Mouse (Mus musculus): ENCODE results near the gene Arhgef3. TPM values are rescaled to one million over a fixed set of nuclear protein-coding genes. Genes with fewer than 3 reads are reported as not detected.

The Arhgef3 gene
- total RNA-seq, 1 experiment = 7.6 TPM

DNA sequence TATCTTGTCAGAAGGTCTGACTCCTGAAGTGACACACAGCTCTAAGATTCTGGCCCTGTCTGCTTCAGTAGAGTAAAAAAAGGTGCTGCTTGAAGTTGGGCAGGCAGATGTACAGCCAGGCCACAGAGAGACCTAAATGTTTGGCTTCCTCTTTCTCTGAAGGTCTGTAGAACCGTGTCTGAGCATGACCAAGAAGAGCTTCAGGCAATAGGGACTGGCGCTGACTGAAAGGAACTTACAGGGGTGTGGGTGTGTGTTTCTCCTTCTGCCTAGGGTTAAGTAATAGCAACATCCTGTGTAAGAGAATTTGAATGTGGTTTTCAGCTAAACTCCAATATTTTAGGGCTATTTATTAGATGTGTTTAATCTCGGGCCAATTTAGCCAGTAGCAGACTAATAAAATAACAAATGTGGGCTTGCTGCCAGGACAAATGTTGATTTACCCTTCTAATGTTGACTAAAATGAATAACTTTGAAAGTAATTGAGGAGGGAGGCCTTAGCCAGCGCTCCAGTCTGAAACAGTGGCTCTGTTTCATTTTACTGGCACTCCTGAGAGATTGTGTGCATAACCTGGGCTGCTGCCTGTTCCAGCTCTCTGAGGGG lies 236.9 kb downstream of the Arhgef3 start:
- Histone ChIP-seq H3K36me3 (ENCODE audit: control insufficient read depth, insufficient read depth, low read length, poor library complexity, severe bottlenecking) (no peaks in the 10 kb centered on the region), H3K9ac (ENCODE audit: insufficient read depth, low read depth, low read length, poor library complexity, severe bottlenecking) (peak overlapping the region; percentile 23; the same call in 1 of the 2 replicates), H3K9me3 (ENCODE audit: control insufficient read depth, insufficient read depth, low read depth, low read length) (no peaks in the 10 kb centered on the region), H3K4me3 (ENCODE audit: insufficient read depth in 1 of 2, low read depth in 1 of 2, low read length in 2 of 2, poor library complexity in 1 of 2, severe bottlenecking in 1 of 2) (no peak overlapping the region), H3K27ac (ENCODE audit: insufficient read depth, low read depth, low read length, poor library complexity, severe bottlenecking) (peak overlapping the region; percentile 74; the same call in 1 of the 2 replicates), H3K4me1 (ENCODE audit: control insufficient read depth in 2 of 2, insufficient read depth in 2 of 2, low read length in 2 of 2, poor library complexity in 1 of 2) (peaks cover 24 to 39% of the 10 kb centered on the region in 2 experiments)
- DNase-seq (ENCODE audit: low read depth, low spot score) = no peak
- in situ Hi-C loops (cut with MboI; ENCODE audit: low sequenced_read_pairs in 2 of 2, unreplicated experiment in 2 of 2) = no loop called here
- TF ChIP-seq HCFC1 (IDR thresholded peaks at IDR 0.05; ENCODE audit: borderline replicate concordance, insufficient read depth, low read length) = no peak
- no peak for TF ChIP-seq MAFK (IDR thresholded peaks at IDR 0.05; ENCODE audit: insufficient read depth, low read depth, low read length)
- TF ChIP-seq CHD2 (IDR thresholded peaks at IDR 0.05; ENCODE audit: low read depth, low read length) = no peak
- no peak for TF ChIP-seq ZC3H11A (IDR thresholded peaks at IDR 0.05; ENCODE audit: borderline replicate concordance, low read depth, low read length)
- TF ChIP-seq ZNF384 (IDR thresholded peaks at IDR 0.05; ENCODE audit: low read depth, low read length) = no peak

DNA sequence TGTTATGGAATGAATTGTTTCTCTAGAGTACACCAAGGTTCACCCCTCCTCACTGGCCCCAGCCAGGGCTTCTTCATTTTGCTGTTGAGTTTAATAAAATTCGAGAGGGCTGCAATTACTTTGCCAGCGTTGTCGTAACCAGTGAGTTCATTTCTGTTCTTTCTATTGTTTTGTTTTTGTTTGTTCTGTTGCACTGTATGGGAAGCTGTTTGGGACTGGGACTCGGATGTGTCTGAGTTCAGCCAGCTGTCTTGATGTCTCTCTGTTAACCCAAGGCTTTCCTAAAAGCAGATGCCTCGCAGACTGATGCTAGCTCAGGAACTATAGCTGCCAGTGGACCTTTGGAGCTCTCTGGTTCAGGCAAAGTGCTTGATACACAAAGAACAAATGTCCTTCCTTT lies 237.8 kb downstream of the Arhgef3 start:
- no peaks in the 10 kb centered on the region for H3K36me3 ChIP-seq (ENCODE audit: control insufficient read depth, insufficient read depth, low read length, poor library complexity, severe bottlenecking)
- no peak overlapping the region for H3K27ac ChIP-seq (ENCODE audit: insufficient read depth, low read depth, low read length, poor library complexity, severe bottlenecking)
- TF ChIP-seq ZNF384 (IDR thresholded peaks at IDR 0.05; ENCODE audit: low read depth, low read length) = no peak
- TF ChIP-seq MAFK (IDR thresholded peaks at IDR 0.05; ENCODE audit: insufficient read depth, low read depth, low read length) = no peak
- TF ChIP-seq HCFC1 (IDR thresholded peaks at IDR 0.05; ENCODE audit: borderline replicate concordance, insufficient read depth, low read length) = no peak
- no peak for TF ChIP-seq ZC3H11A (IDR thresholded peaks at IDR 0.05; ENCODE audit: borderline replicate concordance, low read depth, low read length)
- TF ChIP-seq CHD2 (IDR thresholded peaks at IDR 0.05; ENCODE audit: low read depth, low read length) = no peak
- H3K9ac ChIP-seq (ENCODE audit: insufficient read depth, low read depth, low read length, poor library complexity, severe bottlenecking) = no peak overlapping the region
- in situ Hi-C loops (cut with MboI; ENCODE audit: low sequenced_read_pairs in 2 of 2, unreplicated experiment in 2 of 2) = no loop called here
- H3K4me3 ChIP-seq (ENCODE audit: insufficient read depth in 1 of 2, low read depth in 1 of 2, low read length in 2 of 2, poor library complexity in 1 of 2, severe bottlenecking in 1 of 2) = no peak overlapping the region
- DNase-seq (ENCODE audit: low read depth, low spot score) = no peak
- H3K4me1 ChIP-seq (ENCODE audit: control insufficient read depth in 2 of 2, insufficient read depth in 2 of 2, low read length in 2 of 2, poor library complexity in 1 of 2) = peaks cover 20 to 39% of the 10 kb centered on the region in 2 experiments
- H3K9me3 ChIP-seq (ENCODE audit: control insufficient read depth, insufficient read depth, low read depth, low read length) = no peaks in the 10 kb centered on the region

DNA sequence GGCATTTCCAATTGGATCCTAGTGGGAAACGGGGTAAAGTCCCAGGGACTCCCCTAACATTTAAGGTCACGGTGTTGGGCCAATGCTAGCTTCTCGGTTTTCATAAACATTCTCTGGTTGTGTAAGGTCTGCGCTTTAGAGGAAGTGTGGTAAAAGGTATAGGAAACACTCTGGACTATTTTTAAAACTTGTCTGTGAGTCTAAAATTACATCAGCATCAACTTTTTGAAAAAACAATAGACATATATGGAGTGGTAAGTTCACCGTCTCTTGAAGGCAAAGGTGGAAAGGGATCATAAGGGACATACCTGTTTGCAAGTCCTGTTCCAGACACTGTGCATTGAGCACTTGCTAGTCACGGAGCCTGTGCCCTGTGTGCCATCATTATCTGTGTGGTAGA lies 240.5 kb downstream of the Arhgef3 start:
- Histone ChIP-seq H3K9ac (ENCODE audit: insufficient read depth, low read depth, low read length, poor library complexity, severe bottlenecking) (no peak overlapping the region), H3K36me3 (ENCODE audit: control insufficient read depth, insufficient read depth, low read length, poor library complexity, severe bottlenecking) (no peaks in the 10 kb centered on the region), H3K27ac (ENCODE audit: insufficient read depth, low read depth, low read length, poor library complexity, severe bottlenecking) (no peak overlapping the region), H3K4me3 (ENCODE audit: insufficient read depth in 1 of 2, low read depth in 1 of 2, low read length in 2 of 2, poor library complexity in 1 of 2, severe bottlenecking in 1 of 2) (no peak overlapping the region), H3K9me3 (ENCODE audit: control insufficient read depth, insufficient read depth, low read depth, low read length) (no peaks in the 10 kb centered on the region), H3K4me1 (ENCODE audit: control insufficient read depth in 2 of 2, insufficient read depth in 2 of 2, low read length in 2 of 2, poor library complexity in 1 of 2) (peaks cover 14 to 24% of the 10 kb centered on the region in 2 experiments)
- in situ Hi-C loops (cut with MboI; ENCODE audit: low sequenced_read_pairs in 2 of 2, unreplicated experiment in 2 of 2) = no loop called here
- DNase-seq (ENCODE audit: low read depth, low spot score) = no peak
- TF ChIP-seq ZNF384 (IDR thresholded peaks at IDR 0.05; ENCODE audit: low read depth, low read length) = no peak

DNA sequence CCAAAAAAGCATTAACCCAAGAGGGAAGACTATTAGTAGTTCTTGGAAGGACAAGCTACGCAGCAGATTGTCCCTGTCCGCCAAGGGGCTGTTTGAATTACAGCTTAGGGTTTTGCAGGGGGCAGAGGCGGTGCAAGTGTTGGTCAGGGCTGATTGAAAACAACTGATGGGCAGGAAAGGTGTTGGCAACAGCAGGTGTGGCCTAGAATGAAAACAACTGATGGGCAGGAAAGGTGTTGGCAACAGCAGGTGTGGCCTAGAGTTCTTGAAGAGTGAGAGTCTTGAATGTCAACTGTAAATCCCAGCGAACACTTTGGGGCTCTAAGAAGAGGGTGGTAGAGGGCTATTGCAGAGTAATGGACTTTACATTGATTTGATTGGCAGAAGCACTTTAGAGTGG lies 241.2 kb downstream of the Arhgef3 start:
- Histone ChIP-seq H3K27ac (ENCODE audit: insufficient read depth, low read depth, low read length, poor library complexity, severe bottlenecking) (no peak overlapping the region), H3K9ac (ENCODE audit: insufficient read depth, low read depth, low read length, poor library complexity, severe bottlenecking) (no peak overlapping the region), H3K36me3 (ENCODE audit: control insufficient read depth, insufficient read depth, low read length, poor library complexity, severe bottlenecking) (no peaks in the 10 kb centered on the region), H3K9me3 (ENCODE audit: control insufficient read depth, insufficient read depth, low read depth, low read length) (no peaks in the 10 kb centered on the region), H3K4me1 (ENCODE audit: control insufficient read depth in 2 of 2, insufficient read depth in 2 of 2, low read length in 2 of 2, poor library complexity in 1 of 2) (peaks cover 14 to 19% of the 10 kb centered on the region in 2 experiments), H3K4me3 (ENCODE audit: insufficient read depth in 1 of 2, low read depth in 1 of 2, low read length in 2 of 2, poor library complexity in 1 of 2, severe bottlenecking in 1 of 2) (no peak overlapping the region)
- TF ChIP-seq HCFC1 (IDR thresholded peaks at IDR 0.05; ENCODE audit: borderline replicate concordance, insufficient read depth, low read length) = no peak
- TF ChIP-seq ZNF384 (IDR thresholded peaks at IDR 0.05; ENCODE audit: low read depth, low read length) = no peak
- TF ChIP-seq CHD2 (IDR thresholded peaks at IDR 0.05; ENCODE audit: low read depth, low read length) = no peak
- DNase-seq (ENCODE audit: low read depth, low spot score) = no peak
- in situ Hi-C loops (cut with MboI; ENCODE audit: low sequenced_read_pairs in 2 of 2, unreplicated experiment in 2 of 2) = no loop called here

DNA sequence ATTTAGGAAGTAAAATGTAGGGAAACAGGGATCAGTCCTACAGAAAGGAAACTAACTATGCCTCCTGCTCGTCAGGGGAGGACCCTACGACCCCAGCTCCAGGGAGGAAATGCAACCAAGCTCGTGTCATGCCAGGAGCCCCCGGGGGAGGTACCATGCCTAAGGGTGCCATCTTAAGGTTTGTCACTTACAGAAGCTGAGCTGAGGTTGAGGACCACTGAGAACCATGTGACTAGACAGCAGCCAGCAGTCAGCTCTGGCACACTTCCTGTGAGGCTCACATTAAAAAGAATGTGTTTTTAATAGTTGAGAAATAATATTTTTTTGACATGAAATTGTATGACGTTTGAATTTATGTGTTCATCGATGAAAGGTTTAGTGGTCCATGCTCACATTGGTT lies 242.4 kb downstream of the Arhgef3 start:
- in situ Hi-C loops (cut with MboI; ENCODE audit: low sequenced_read_pairs in 2 of 2, unreplicated experiment in 2 of 2) = no loop called here
- TF ChIP-seq HCFC1 (IDR thresholded peaks at IDR 0.05; ENCODE audit: borderline replicate concordance, insufficient read depth, low read length) (no peak), ZNF384 (IDR thresholded peaks at IDR 0.05; ENCODE audit: low read depth, low read length) (no peak), CHD2 (IDR thresholded peaks at IDR 0.05; ENCODE audit: low read depth, low read length) (no peak), MAFK (IDR thresholded peaks at IDR 0.05; ENCODE audit: insufficient read depth, low read depth, low read length) (no peak), ZC3H11A (IDR thresholded peaks at IDR 0.05; ENCODE audit: borderline replicate concordance, low read depth, low read length) (no peak)
- DNase-seq (ENCODE audit: low read depth, low spot score) = no peak
- H3K4me3 ChIP-seq (ENCODE audit: insufficient read depth in 1 of 2, low read depth in 1 of 2, low read length in 2 of 2, poor library complexity in 1 of 2, severe bottlenecking in 1 of 2) = no peak overlapping the region
- H3K27ac ChIP-seq (ENCODE audit: insufficient read depth, low read depth, low read length, poor library complexity, severe bottlenecking) = no peak overlapping the region
- peaks cover 7 to 14% of the 10 kb centered on the region in 2 experiments; a peak in 3 of 4 replicates for H3K4me1 ChIP-seq (ENCODE audit: control insufficient read depth in 2 of 2, insufficient read depth in 2 of 2, low read length in 2 of 2, poor library complexity in 1 of 2)
- no peaks in the 10 kb centered on the region for H3K36me3 ChIP-seq (ENCODE audit: control insufficient read depth, insufficient read depth, low read length, poor library complexity, severe bottlenecking)
- no peaks in the 10 kb centered on the region for H3K9me3 ChIP-seq (ENCODE audit: control insufficient read depth, insufficient read depth, low read depth, low read length)
- H3K9ac ChIP-seq (ENCODE audit: insufficient read depth, low read depth, low read length, poor library complexity, severe bottlenecking) = no peak overlapping the region

Data from ES-E14 (cell line).